ENCODE assay signal across 8 mouse cellular contexts in genomic region chrX:23692336-23692721, GRCm38 (mm10). TPM values are rescaled to one million over a fixed set of nuclear protein-coding genes. Genes with fewer than 3 reads are reported as not detected.
A peak's percentile ranks its signal among the peaks of the same experiment; 100 is the strongest.
DNase-seq lines count a peak whose midpoint lies in the region; ATAC-seq and TF ChIP-seq lines count a peak whose summit lies in the region.

No protein-coding gene starts in this region.

- H3K27me3 ChIP-seq in lung, embryonic 16.5 days (ENCODE audit: control insufficient read depth, insufficient read depth, low read depth, low read length): no peaks in the 10 kb centered on the region
- H3K27me3 ChIP-seq in intestine, embryonic 15.5 days (replicated peaks): no peaks in the 10 kb centered on the region
- H3K27me3 ChIP-seq in myocyte (ENCODE audit: control insufficient read depth, insufficient read depth, insufficient read length): no peaks in the 10 kb centered on the region

- no peaks in the 10 kb centered on the region for H3K36me3 ChIP-seq in lung, embryonic 16.5 days (ENCODE audit: control insufficient read depth, insufficient read depth, low read length)
- no peaks in the 10 kb centered on the region for H3K36me3 ChIP-seq in intestine, embryonic 15.5 days
- H3K36me3 ChIP-seq in myocyte (ENCODE audit: control insufficient read depth, insufficient read depth): no peaks in the 10 kb centered on the region

- no peaks in the 10 kb centered on the region for H3K4me1 ChIP-seq in lung, embryonic 16.5 days (replicated peaks; ENCODE audit: control insufficient read depth, insufficient read depth, low read length)
- H3K4me1 ChIP-seq in intestine, embryonic 15.5 days (replicated peaks): no peaks in the 10 kb centered on the region

- WGBS in lung, embryonic 16.5 days: 8% methylated on average over 5 of the region's 5 CpGs
- 14% methylated on average over 5 of the region's 5 CpGs for WGBS in intestine, embryonic 15.5 days

- no peak for DNase-seq in cerebellum, postnatal 4 days (ENCODE audit: low spot score in 2 of 2)
- no peak for DNase-seq in lung, postnatal 14 days
- DNase-seq in urinary bladder, postnatal 36 days (ENCODE audit: low spot score in 2 of 2): no peak
- no peak for DNase-seq in MN1 (ENCODE audit: low spot score)

- no peaks in the 10 kb centered on the region for H3K9me3 ChIP-seq in lung, embryonic 16.5 days (ENCODE audit: control insufficient read depth, low read length)
- no peaks in the 10 kb centered on the region for H3K9me3 ChIP-seq in intestine, embryonic 15.5 days

- no peak for TF ChIP-seq POLR2A in myocyte (IDR thresholded peaks at IDR 0.05; ENCODE audit: insufficient read length, low read depth)

- peak overlapping the region; percentile 73 for H3K4me3 ChIP-seq in lung, embryonic 16.5 days (ENCODE audit: low read length)
- H3K4me3 ChIP-seq in intestine, embryonic 15.5 days (replicated peaks): peak overlapping the region; percentile 54
- peak overlapping the region; percentile 85 for H3K4me3 ChIP-seq in myocyte

- peak; percentile 31; the same call in 1 of the 2 replicates for ATAC-seq in cerebellum, adult (ENCODE audit: insufficient number of reproducible peaks, low FRiP score, low TSS enrichment)
- peak; percentile 10 for ATAC-seq in lung, embryonic 16.5 days (ENCODE audit: low read depth)
- peak; percentile 73 for ATAC-seq in intestine, embryonic 15.5 days

- H3K27ac ChIP-seq in lung, embryonic 16.5 days (ENCODE audit: low read length): no peak overlapping the region
- H3K27ac ChIP-seq in intestine, embryonic 15.5 days: peak overlapping the region; percentile 36; the same call in 1 of the 2 replicates

- H3K4me2 ChIP-seq in lung, embryonic 16.5 days (ENCODE audit: low read depth, low read length): peak overlapping the region; percentile 53
- peak overlapping the region; percentile 54 for H3K4me2 ChIP-seq in intestine, embryonic 15.5 days (replicated peaks)
- peak overlapping the region; percentile 71 for H3K4me2 ChIP-seq in myocyte (ENCODE audit: low read depth)

- no peak overlapping the region for H3ac ChIP-seq in myocyte (ENCODE audit: control insufficient read depth, insufficient read length)

- peak overlapping the region; percentile 43 for H3K9ac ChIP-seq in lung, embryonic 16.5 days (ENCODE audit: low read length)
- no peak overlapping the region for H3K9ac ChIP-seq in intestine, embryonic 15.5 days

- H3K79me2 ChIP-seq in myocyte (ENCODE audit: control insufficient read depth, insufficient read depth): peaks cover 34% of the 10 kb centered on the region

TF ChIP-seq in myocyte, 11 proteins besides CTCF, POLR2A, EP300 and RAD21:
- no peak for TF ChIP-seq E2F4 (IDR thresholded peaks at IDR 0.05; ENCODE audit: insufficient read depth)

RNA-seq across cellular contexts. Expression of gene Wdr44, which starts 0.5 kb away (rescaled TPM):
- polyA plus RNA-seq in lung, embryonic 16.5 days (2015; fragmentation: Nextera tagmentation; extraction: Ambion mirVana): 6.8 TPM in 2 replicates
- polyA plus RNA-seq in intestine, embryonic 15.5 days (2015; fragmentation: Nextera tagmentation; extraction: Ambion mirVana): 8.1 and 9.9 TPM in 2 replicates
- polyA plus RNA-seq in myocyte (2012; fragmentation: generic; extraction: Trizol): 8.1 TPM

Comparison
In these comparisons a context has a peak if more than half of its experiments do, and no peak if none do; other contexts are left out.
1. ATAC-seq: peak in every context shown above with its lines; median percentile 73 in intestine, embryonic 15.5 days; 31 in cerebellum, adult; 10 in lung, embryonic 16.5 days.